Mouse (Mus musculus): ENCODE data around the gene Hist1h2br.
"Not testable (repeated sequence)": the region's sequence is repeated elsewhere in the genome, so short reads cannot be mapped to it uniquely, and the experiment has no call there.

Hist1h2br gene

DNA sequence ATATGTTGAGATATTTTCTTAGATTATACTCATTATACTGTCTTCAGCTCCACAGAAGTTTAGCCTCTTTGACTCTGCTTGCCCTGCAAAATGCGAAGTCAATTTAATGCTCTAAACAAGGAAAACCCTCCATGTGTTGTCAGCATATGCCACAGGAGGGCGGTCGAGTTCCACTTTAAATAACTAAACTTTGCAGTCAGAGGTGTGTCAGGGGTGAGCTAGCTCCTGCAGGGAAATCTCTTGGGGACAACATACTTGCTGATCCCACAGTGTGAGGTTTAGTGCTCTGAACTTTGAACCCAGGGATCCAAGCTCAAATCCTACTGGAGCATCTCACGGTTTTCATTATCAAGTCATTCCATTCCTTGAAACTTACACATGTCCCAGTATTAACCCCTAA is 7.0 kb downstream of the Hist1h2br start:
- not testable (repeated sequence) for DNase-seq (ENCODE audit: extremely low spot score, low read depth, low spot score)

DNA sequence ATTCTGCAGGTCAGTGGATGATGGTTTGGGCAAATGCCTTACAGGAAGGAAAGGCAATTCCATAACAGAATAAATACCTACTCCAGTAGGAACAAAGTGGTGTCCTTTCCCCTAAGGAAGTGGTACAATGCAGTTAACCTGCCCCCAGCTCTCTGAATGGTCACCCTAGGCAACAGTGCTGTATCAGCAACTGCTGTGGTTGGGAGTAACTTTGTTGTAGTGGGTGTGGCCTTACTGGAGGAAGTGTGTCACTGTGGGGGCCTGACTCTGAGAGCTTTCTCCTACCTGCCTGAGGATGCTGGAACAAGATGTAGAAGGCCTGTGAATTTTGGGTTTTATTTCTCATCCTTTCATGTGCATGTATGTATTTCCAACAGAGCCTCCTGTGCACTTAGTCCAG is 12.8 kb downstream of the Hist1h2br start:
- not testable (repeated sequence) for DNase-seq (ENCODE audit: extremely low spot score, low read depth, low spot score)

GRCm38 (mm10) chr13:21847883-21848282 is 14.3 kb downstream of the Hist1h2br start:
- peak; percentile 42 for DNase-seq (ENCODE audit: extremely low spot score, low read depth, low spot score)

- DNase-seq (ENCODE audit: extremely low spot score, low read depth, low spot score) = not testable (repeated sequence)
Observed at GRCm38 (mm10) chr13:21850696-21851095, 17.2 kb downstream of the Hist1h2br start.

GRCm38 (mm10) chr13:21852215-21852945 is 18.8 kb downstream of the Hist1h2br start:
- DNase-seq (ENCODE audit: extremely low spot score, low read depth, low spot score) = no peak

- peak; percentile 60 for DNase-seq (ENCODE audit: extremely low spot score, low read depth, low spot score)
Observed at GRCm38 (mm10) chr13:21855146-21855545, 21.6 kb downstream of the Hist1h2br start.

DNA sequence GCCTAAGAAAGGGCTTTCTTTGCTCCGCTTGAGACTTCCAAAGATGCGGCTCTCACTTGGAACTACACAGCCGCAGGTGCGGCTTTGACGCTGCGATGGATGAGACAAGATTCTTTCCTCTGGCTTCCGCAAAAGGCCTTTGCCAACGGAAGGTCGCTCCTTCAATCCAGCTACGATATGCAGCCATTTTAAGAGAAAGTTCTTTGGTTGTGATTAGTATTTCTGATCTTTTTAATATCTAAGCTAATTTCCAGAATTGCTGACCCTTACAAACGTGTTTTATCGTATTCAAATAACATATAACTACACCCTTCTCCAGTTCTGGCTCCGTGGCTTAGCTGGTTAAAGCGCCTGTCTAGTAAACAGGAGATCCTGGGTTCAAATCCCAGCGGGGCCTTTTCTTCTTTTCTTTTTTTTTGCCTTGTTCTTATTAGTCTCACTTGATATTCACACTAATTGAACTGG is 22.2 kb downstream of the Hist1h2br start:
- DNase-seq (ENCODE audit: extremely low spot score, low read depth, low spot score) = peak; percentile 94

- no peak for DNase-seq (ENCODE audit: extremely low spot score, low read depth, low spot score)
Observed at GRCm38 (mm10) chr13:21861608-21862007, 28.1 kb downstream of the Hist1h2br start.

- DNase-seq (ENCODE audit: extremely low spot score, low read depth, low spot score) = not testable (repeated sequence)
Observed at GRCm38 (mm10) chr13:21865503-21865902, 32.0 kb downstream of the Hist1h2br start.

- no peak for DNase-seq (ENCODE audit: extremely low spot score, low read depth, low spot score)
Observed at GRCm38 (mm10) chr13:21880735-21881134, 47.2 kb downstream of the Hist1h2br start.

DNA sequence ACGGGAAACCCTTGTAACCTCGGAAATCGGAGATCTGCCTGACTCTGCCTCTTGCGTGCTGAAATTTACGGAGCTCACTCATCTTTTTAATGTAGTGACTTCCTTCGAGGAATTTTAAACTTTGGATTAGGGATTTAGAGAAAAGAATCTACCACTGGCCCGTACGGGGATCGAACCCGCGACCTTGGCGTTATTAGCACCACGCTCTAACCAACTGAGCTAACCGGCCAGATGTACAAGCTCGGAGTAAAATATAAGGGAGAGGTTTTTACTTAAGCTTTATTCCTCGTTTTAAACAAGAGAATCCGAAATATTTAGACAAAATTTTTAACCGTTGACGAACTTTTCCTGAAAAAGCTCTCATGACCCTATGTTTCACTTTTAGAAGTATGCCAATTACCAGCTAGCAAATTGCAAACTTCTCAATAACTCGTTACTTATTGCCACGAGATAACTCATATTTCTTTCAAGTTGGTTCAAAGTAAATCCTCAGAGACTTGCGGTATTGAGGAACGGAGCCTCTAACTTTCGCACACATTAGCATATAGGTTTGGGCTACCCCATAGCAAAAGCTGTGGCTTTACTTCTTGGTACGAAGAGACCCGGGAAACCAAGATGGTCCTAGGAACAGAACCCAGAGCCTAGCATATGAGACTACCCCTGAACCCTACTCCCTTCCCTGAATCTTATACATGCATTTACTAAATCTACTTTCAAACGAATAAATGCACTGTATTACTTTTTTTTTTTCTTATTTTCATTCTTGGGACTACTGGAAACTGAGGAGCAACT is 48.5 kb downstream of the Hist1h2br start:
- DNase-seq (ENCODE audit: extremely low spot score, low read depth, low spot score) = peak; percentile 89

DNA sequence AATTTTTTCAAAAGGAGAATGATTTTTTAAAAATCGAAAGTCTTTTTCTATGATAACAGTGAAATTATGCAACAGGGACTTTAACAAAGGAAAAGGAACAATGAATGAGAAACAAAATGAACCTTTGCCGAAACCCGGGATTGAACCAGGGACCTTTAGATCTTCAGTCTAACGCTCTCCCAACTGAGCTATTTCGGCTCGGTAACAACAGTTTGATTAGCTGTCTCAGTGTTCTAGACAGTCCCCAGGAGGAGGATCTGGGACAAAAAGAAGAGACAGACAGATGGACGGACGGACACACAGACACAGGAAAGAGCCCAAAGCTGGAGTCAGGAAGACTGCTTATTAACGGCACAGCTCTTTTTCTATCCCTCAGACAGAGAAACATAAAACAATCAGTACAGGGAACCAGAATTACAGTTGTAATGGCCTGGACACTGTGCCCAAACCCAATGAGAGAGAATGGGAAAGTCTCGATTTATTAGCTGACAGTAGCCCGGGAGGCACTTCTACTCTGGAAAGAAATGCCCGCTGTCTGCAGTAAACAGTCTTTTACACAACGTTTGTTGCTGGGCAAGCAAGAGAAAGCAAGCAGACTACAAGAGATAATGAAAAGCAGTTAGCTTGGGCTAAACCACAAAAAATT is 49.3 kb downstream of the Hist1h2br start:
- peak; percentile 89 for DNase-seq (ENCODE audit: extremely low spot score, low read depth, low spot score)

DNA sequence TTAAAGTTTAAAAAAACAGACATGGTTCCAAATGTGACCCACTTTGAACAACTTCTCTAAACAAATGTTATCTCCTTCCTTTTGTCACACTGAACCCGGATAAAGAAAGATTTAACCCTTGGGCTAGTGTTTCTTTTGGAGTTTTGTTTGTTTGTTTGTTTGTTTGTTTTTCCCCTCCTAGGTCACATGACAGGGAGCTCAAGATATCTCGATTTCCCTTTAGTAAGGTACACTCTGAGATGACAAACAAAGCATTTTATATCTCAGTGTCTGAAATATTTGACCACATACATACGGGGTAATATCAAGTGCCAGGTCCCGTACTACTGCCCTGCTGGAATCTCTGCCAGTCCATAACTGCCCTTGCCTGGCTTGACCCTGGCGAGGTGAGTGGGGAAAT is 49.9 kb downstream of the Hist1h2br start:
- no peak for DNase-seq (ENCODE audit: extremely low spot score, low read depth, low spot score)

GRCm38 (mm10) chr13:21884586-21884985 is 51.0 kb downstream of the Hist1h2br start:
- DNase-seq (ENCODE audit: extremely low spot score, low read depth, low spot score) = no peak
